Mouse (Mus musculus) embryo, embryonic 11 days (tissue): ENCODE data around the gene Mcu.
A peak's percentile ranks its signal among the peaks of the same experiment; 100 is the strongest.

Experiments used
- DNase-seq: peaks from one replicate; pipeline ENCODE4 v3.0.0-alpha.2; 2015

Gene Mcu

DNA sequence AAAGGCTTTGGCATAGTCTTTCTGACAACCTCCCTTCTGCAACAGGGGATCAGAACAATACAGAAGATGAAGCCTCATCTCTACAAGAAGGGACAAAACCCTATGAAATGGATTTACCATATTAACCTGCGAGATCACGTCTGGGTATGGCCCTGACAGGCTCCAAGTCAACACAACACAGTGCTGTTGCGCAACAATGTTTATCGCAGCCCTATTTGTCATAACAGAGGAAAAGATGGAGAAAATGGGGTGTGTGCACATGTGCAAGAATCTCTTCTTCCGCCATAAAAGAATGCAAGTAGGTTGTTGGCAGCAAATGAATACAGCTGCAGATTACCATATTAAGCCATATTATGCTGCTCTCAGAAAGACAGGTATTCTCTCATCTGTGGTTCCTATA lies 88.7 kb downstream of the Mcu start:
- DNase-seq: no peak

- no peak for DNase-seq
Measured at GRCm38 (mm10) chr10:59527311-59527710, 89.2 kb downstream of the Mcu start.

- no peak for DNase-seq
Measured at GRCm38 (mm10) chr10:59524675-59525074, 91.8 kb downstream of the Mcu start.

DNA sequence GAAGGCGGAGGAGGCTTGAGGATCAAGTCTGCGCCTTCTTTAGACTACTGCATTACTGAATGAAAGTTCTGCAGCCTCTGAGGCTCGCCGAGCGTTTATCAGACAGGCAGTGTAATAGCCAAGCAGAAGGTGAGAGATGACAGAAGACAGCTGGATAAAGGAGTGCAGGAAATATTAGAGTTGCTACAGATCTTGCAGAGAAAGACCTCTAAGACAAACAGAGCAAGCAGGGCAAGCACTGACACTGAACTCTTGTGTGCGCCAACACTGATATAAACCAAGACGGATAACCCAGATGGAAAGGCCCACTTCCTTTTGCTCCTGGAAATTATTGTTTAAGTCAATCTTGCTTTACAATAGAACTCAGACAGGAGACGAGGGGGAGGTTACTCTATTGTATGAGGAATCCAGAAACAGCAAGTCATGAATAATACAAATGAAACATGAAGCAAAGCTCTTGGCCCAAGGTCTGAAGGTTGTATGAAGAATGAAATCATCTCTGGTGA lies 92.6 kb downstream of the Mcu start:
- no peak for DNase-seq

GRCm38 (mm10) chr10:59520701-59521100 lies 95.8 kb downstream of the Mcu start:
- DNase-seq: no peak

DNA sequence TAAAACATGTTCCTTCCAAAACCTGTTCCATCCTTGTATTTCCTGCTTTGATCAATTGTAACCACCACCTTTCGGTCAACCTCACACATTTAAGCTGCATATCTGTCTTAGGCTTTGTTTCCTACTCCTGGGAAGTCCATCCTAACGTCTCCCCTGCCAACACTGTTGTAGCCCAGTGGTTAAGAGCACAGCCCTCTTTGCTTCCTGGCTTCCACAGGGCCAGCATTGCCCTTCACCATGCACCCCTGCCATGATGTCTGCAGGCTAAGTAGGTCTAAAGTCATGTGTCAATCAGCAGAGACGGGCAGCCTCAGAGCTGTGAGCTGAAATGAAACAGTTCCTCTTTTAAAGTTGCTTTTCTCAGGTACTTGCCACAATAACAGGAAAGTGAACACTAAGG lies 97.1 kb downstream of the Mcu start:
- DNase-seq: no peak

DNA sequence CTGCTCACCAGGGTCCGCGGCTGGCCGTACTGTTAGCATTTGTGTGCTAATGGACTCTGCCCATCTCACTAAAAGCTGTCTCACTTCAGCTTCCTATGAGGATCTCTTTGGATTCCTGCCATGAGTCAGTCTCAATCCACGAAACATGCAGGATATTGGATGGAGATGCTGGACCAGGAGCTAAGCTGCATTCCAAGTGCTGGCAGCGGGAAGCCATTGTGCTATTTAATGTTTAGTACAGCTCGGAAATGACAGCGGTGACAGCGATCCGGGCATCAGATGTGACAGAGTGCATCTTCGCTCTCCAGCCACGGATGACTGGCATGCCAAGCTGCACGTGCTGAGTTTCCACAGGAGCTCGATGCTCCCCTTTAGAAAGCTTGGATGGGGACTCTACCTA lies 99.3 kb downstream of the Mcu start:
- no peak for DNase-seq

DNA sequence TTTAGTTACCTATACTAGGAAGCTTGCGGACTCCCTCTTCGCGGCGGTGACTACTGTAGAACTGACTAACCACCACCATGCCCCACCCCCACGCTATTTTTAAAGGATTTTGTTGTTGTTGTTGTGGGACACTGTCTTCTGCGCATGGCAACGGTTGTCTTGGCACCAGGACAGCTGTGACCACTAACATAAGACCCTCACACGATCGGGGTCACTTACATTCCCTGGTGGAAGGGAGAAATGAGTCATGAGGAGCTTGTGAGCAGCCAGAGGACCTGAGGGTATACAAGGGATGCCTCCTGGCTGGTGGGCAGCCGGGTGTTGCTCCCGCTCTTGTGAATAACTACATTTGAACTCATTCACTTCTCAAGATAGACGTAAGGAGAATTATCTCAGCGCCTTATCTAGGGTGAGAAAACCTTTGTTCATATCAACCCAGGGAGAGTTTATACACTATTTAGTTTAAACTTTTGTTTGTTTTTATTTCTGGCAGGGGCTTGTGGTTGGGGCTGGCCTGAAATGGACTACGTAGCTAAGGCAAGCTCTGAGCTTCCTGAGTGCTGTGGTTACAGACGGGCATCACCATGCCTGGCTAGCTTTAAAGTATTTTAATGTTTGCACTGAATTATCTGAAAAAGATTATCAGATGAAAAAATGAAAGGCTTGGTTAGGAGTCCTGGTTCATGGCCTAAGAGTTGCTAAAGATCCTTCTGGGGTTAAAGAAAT lies 101.6 kb downstream of the Mcu start:
- DNase-seq: no peak

DNA sequence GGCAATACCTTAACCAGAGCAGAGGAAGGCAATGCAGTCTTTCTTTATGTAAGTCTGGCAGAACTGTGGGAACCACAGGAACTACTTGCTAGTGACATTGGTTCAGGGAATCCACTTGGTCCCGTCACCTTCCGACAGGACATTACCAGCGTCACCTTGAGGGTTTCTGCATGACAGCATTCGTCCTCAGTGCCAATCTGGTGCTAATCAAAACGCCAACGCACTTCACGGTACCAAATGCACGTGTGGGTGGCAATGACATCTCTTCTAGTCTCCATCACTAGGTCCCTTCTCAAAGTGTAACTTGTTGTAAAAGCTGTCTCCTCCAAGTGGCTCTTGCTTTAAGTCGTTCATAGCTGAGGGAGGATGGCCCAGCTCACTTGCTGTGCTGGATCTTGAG lies 104.3 kb downstream of the Mcu start:
- no peak for DNase-seq

DNA sequence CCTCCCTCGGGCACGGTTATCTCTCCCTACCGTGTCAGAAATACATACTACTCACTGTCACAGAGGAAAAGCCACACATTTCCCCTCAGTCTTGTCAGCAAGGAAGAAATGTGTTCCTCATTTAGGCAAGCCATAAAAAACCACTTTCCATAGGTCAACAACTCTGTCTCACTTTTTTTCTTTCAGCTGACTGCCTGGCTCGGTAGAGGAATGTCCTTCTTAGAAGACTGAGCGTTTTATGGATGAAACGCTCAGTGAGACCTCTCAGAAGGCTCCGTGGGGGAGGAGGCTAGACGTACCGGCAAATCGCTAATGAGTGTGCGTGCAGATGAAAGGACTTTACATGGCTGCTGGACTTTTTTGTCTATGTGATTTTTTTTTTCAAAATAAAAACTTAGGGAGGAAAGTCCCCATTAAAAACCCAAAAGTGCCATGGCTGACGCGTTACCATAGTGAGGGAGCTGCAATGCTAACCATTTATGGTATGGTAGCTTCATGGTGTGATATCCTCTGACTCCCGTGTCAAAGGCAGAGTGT lies 105.0 kb downstream of the Mcu start:
- DNase-seq: peak; percentile 73

DNA sequence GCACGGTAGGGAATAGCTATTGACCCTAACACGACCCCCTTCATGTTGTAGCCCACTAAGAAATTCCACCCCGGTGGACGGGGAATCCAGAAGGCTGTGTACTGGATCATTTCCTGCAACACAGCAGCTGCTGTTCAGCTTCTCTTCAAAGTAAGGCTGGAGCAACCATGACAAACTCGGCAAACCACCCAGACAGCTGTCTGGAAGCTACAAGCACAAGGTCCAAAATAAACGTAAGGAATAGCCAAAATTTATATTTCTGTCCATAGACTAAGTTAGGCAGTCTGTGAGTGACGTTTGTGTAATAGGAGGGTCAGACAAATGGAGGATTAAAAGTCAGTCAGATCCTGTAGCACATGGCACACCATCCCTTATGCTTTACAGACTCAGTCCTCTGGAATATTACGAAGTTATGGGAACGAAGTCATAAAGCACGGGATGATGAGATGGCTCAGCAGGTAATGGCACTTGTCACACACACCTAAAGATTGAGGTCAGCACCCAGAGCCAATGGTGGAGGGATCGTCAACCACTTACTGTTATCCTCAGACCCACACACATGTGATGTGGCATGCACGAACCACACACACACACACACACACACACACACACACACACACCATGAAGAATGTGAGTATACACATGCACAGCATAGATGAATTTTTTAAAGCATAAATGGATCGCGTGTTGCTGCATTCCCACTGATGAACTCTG lies 105.6 kb downstream of the Mcu start:
- no peak for DNase-seq

DNA sequence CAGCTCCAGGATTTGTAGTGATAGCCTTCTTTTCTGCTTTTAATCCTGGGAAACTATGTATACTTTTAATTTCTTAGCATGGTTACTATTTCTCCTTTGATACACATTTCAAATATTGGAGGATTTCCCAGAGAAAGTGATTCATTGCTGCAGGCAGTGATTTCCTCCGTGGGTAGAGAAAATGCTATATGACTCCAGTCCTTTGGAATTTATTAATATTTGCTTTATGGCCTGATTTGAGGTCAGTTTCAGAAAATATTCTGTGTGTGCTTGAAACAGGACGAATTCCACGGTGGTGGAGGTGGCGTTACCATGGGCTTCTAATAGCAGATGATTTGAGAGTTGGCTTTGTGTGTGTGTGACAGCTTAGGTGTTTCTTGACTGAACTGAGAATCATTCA lies 107.3 kb downstream of the Mcu start:
- no peak for DNase-seq

- DNase-seq: no peak
Measured at GRCm38 (mm10) chr10:59506711-59507110, 109.8 kb downstream of the Mcu start.

DNA sequence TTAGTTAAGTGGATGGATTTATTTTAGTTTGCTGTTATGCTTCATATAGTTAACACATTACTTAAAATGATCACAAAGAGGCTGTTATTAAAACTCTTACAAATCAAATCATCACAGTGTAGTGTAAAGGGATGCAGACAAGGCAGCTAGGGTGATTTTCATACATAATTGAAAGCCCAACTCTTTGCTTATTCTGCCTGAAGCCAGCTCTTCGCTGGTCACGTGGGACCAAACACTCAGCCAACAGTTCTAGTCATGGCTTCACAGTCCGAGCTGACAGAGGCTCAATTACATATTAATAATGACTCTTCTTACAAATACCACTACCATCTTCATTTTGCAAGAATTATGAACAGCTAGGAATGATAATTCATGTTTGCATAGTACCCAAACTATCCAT lies 112.2 kb downstream of the Mcu start:
- no peak for DNase-seq

- DNase-seq: peak; percentile 47
Measured at GRCm38 (mm10) chr10:59503433-59504210, 112.9 kb downstream of the Mcu start.

GRCm38 (mm10) chr10:59502381-59502780 lies 114.1 kb downstream of the Mcu start:
- DNase-seq: no peak

DNA sequence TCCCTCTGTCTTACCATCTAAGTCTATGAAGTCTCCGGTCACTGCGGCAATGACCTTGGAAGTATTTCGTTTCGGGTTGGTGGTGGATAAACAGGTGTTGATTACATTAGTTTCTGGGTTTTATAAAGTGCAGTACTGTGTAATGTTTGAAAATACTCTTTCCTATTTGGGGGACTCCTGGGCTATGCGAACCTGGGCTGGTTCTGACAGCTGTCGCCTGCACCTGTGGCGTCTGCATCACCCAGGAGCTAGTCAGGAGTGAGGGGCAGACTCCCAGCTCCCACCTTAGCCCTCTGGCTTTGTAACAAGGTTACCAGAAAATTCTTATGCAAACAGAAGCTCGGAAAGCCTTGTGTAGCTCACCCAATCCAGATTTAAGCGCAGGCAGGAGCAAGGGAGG lies 114.7 kb downstream of the Mcu start:
- no peak for DNase-seq

GRCm38 (mm10) chr10:59500225-59500624 lies 116.3 kb downstream of the Mcu start:
- DNase-seq: no peak

DNA sequence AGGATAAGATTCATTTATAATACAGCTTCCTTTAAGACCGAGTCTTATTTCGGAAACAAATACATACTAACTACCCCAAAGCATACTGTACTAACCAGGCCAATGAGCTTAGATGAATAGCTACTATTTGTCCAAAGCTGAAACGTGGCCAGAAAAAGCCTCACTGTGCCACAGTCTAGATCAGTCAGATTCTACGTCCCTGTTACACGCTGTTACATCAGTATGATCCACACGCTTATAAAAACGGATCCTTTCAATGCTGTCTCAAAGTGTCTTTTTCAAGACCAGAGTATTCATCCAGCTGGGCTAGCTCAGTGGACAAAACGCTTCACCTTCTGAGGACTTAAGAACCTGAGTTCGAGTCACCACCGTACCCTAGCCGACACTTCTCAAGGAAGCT lies 119.5 kb downstream of the Mcu start:
- DNase-seq: no peak

DNA sequence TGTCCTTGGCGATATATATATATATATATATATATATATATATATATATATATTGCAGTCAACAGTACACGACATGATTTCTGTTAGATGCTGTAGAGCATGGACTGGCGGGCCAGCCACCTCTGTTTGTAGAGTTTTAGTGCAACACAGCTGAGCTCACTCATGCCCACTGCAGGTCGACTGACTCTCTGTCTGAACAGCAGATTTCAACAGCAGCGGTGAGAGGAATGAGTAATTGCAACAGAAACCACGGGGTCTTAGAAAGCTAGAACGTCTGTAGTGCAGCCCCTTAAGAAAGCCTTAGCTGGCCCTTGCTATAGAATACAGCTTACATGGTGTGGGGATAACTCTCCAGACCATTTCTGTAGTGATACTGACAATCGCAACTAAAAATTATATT lies 121.6 kb downstream of the Mcu start:
- no peak for DNase-seq

DNA sequence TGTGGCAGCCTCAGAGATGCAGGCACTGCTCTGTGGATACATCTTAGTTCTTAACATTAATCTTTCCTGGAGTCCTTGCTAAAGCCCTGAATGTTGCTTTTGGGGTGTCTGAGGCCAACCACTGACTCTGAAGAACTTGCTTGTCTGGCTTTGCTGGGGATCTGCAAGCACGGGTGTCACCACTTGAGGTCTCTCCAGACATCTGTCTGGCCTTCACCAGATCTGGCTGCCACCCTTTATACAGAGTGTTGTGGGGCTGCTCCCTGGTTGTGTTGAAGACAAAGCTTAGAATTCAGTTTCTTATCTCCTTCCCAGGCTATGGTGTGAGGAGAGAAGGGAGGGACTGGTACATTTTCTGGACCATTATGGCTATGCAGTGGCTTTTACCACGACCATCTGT lies 122.4 kb downstream of the Mcu start:
- DNase-seq: no peak

- no peak for DNase-seq
Measured at GRCm38 (mm10) chr10:59490920-59491319, 125.6 kb downstream of the Mcu start.

DNA sequence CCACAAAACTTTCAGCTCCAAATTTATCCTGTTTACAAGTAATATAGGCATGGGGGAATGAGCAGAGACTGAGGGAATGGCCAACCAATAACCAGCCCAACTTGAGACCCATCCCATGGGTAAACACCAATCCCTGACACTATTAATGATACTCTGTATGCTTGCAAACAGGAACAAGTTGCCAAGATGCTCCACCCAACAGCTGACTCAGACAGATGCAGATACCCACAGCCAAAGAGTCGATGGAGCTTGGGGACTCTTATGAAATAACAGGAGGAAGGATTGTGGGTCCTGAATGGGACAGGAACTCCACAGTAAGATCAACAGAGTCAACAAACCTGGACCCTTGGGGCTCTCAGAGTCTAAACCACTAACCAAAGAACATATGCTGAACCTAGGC lies 127.1 kb downstream of the Mcu start:
- DNase-seq: no peak

DNA sequence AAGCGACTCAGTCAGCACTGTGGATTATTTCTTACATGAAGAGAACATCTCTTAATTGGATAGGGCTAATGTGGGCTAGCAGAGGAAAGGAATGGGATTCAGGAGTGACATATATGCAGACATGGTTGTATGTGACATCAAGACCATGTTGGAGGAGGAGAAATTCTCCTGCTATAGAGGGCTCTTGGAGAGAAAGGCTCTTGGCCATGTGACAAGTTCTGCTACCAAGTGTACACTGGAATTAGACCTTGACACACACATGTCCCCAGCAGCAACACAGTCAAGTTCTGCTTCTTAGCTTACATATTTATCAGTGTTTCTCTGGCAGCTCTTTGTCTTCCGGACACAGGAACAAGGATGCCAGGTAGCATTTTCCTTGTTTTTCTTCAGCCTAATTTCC lies 129.1 kb downstream of the Mcu start:
- DNase-seq: no peak
